Mouse (Mus musculus) ES-Bruce4 (cell line): ENCODE data around the gene Iqca.

Experiments
- CTCF ChIP-seq: IDR thresholded peaks from one replicate; pipeline ENCODE4 v1.8.1; 2011; ENCODE audit warnings: low read depth, low read length
- EP300 ChIP-seq: IDR thresholded peaks from 2 replicates; pipeline ENCODE4 v1.6.1; 2011; ENCODE audit warnings: low read depth, low read length; ENCODE audit not compliant: insufficient read depth

- TF ChIP-seq CTCF: no peak
- TF ChIP-seq EP300: no peak
Measured at GRCm38 (mm10) chr1:90201655-90202054, 48.5 kb upstream of the Iqca start.
